Mouse (Mus musculus): ENCODE results near the gene Prkd2.
A peak's percentile ranks its signal among the peaks of the same experiment; 100 is the strongest.

The Prkd2 gene

GRCm38 (mm10) chr7:16859902-16860651, 17.4 kb downstream of the Prkd2 start:
- no peak for DNase-seq (ENCODE audit: low read depth, low spot score)

DNA sequence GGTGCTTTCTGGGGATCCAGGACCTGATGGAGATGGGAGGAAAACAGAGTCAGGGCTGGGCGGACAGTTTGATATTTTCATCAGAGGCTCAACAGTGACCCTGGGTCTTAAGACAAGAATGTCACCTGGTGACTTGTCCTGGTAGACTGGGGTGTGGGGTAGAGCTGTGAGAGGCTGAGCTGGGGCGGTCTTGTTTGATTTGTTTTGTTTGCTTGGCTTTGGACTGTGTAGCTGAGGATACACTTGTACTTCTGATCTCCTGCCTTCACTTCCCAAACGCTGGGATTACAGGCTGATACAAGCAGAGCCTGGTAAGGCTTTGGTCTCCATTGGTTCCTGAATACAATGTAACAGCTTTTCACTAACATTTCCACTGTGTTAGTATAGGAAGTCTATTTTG, 24.8 kb downstream of the Prkd2 start:
- DNase-seq (ENCODE audit: low read depth, low spot score): no peak

DNA sequence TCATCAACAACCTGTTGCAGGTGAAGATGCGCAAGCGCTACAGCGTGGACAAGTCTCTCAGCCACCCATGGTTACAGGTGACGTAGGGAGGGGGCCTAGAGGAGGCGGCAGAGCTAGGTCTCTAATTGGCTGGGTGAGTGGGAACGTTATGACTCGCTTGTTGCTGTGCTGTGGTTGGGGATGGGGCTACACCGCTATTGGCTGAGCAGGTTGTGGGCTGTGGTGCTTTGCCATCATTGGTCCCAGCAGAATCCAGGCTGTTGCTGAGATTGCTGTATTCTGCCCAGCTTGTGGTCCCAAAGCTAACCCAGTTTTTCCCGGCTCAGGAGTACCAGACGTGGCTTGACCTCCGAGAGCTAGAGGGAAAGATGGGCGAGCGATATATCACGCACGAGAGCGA, 26.8 kb downstream of the Prkd2 start:
- peak; percentile 67 for DNase-seq (ENCODE audit: low read depth, low spot score)

GRCm38 (mm10) chr7:16871600-16871999, 28.9 kb downstream of the Prkd2 start:
- DNase-seq (ENCODE audit: low read depth, low spot score): no peak

- no peak for DNase-seq (ENCODE audit: low read depth, low spot score)
Observed at GRCm38 (mm10) chr7:16872478-16872877, 29.8 kb downstream of the Prkd2 start.

GRCm38 (mm10) chr7:16873392-16873791, 30.7 kb downstream of the Prkd2 start:
- no peak for DNase-seq (ENCODE audit: low read depth, low spot score)

DNA sequence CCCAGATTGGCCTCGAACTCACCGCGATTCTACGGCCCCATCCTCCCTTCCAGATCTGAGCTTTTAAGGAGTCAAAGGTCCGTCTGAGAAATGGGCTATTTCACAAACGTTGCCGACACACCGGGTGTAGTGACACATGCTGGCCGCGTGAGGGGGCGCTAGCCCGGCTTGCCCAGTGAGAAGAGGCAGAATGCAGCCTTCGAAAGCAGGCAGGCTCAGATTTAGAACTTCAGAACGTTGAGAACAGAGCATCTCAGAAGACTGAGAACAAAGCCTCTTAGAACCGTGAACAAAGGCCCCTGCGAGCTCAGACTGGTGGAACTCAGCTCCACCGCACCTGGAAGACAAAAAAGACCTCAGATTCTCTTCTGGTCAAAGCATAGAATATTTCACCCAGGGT, 31.5 kb downstream of the Prkd2 start:
- no peak for DNase-seq (ENCODE audit: low read depth, low spot score)

DNA sequence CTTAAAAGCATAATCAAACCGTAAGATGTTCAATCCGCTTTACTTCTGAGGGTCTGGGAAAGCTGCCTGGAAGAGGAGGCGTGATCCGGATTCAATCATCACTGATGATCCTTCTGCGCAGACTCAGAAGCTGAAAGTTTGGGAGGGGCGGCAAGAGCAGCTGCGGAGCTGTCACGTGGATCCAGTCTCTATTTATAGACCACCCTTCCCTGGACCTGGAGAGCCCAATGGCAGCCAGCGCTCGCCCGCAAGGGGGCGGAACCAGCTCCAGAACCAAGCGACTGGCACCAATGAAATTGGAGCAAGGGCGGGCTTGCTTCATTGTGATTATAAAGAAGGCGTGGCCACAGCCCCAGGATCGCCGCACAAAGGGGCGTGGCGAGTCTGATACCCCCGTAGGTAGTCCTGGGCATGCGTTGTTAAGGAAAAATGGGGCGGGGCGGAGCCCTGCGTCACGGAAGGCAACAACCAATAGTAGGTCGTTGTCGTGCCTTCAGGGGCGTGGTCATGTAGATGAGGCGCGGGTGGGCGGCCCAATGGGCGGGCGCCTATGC, 32.1 kb downstream of the Prkd2 start:
- DNase-seq (ENCODE audit: low read depth, low spot score): peak; percentile 100

DNA sequence AGATGAGACGGTGACA, 32.4 kb downstream of the Prkd2 start, which contains the start of gene Dact3:
Gene Dact3 (plus strand): TSS at position 8 of the 16 bp plus-strand sequence.
- DNase-seq (ENCODE audit: low read depth, low spot score): no peak

- no peak for DNase-seq (ENCODE audit: low read depth, low spot score)
Observed at GRCm38 (mm10) chr7:16875326-16875725, 32.6 kb downstream of the Prkd2 start.

DNA sequence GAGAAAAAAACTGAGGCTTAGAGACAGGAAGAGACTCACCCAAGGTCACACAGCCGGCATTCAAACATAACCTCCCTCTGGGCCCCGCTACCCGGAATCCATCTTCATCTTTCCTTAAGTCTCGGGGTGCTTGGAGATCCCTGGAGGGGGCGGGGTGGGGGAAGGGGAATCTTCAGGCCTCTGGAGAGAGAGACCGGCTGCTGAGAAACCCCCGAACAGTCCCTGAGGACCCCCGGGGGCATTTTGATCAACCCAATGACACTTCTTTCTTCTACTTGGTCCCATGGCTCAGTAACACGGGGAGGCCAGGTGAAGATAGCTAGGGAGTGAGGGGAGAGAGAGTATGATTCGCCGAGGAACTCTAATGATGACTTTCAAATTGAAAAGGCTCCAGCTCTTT, 33.3 kb downstream of the Prkd2 start:
- no peak for DNase-seq (ENCODE audit: low read depth, low spot score)

DNA sequence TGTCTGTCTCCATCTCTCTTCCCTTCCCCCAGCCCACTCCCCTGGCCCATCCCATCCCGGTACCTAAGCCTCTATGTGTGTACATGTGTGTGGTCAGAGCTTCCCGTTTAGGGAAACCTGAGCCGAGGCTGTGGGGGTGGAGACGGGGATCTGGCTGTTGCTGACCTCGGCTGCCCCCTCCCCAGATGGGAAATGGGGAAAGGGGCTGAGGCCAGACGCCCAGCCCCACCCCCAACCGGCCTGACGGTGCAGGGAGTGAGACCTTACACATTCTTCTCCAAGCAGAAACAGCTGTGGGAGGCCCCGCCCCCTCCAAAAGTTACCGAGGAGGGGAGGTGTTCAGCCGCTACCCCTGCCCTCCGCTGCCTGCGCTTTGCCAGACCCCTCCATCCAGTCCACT, 33.9 kb downstream of the Prkd2 start:
- DNase-seq (ENCODE audit: low read depth, low spot score): no peak

GRCm38 (mm10) chr7:16877717-16878116, 35.0 kb downstream of the Prkd2 start:
- DNase-seq (ENCODE audit: low read depth, low spot score): no peak

- DNase-seq (ENCODE audit: low read depth, low spot score): peak; percentile 46
Observed at GRCm38 (mm10) chr7:16879796-16880547, 37.3 kb downstream of the Prkd2 start.

GRCm38 (mm10) chr7:16880615-16881014, 37.9 kb downstream of the Prkd2 start:
- no peak for DNase-seq (ENCODE audit: low read depth, low spot score)

DNA sequence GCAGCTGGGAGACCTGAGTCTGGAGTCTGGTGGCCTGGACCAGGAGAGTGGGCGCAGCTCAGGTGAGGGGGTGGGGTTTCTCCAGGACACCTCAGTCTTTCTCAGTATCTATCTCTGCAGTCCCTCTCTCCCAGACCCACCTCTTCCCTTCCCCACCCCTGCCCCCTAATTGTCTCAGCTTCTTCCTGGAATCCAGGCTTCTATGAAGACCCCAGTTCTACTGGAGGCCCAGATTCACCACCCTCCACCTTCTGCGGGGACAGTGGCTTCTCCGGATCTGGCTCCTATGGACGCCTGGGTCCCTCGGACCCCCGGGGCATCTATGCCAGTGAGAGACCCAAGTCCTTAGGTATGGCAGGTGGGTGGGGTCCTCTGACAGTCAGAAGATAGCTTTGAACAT, 40.5 kb downstream of the Prkd2 start:
- DNase-seq (ENCODE audit: low read depth, low spot score): no peak

GRCm38 (mm10) chr7:16884334-16884733, 41.6 kb downstream of the Prkd2 start:
- no peak for DNase-seq (ENCODE audit: low read depth, low spot score)

DNA sequence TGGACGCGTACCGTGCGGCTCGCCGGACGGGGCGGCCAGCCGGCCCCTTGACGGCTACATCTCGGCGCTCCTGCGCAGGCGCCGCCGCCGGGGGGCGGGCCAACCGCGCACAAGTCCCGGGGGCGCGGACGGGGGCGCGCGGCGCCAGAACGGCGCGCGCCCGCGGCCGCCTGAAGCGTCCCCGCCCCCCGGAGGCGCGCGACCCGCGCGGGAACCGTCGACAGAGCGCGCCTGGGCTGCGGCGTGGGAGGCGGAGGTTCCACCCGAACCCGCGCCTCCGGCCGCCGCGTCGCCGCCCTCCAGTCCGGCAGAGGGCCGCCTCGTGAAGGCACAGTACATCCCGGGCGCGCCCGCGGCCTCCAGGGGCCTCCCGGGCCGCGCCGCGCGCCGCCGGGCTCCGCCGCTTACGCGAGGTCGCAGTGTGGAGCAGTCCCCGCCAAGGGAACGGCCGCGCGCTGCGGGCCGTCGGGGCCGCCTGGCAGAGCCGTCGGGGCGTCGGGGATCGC, 42.6 kb downstream of the Prkd2 start:
- DNase-seq (ENCODE audit: low read depth, low spot score): no peak

DNA sequence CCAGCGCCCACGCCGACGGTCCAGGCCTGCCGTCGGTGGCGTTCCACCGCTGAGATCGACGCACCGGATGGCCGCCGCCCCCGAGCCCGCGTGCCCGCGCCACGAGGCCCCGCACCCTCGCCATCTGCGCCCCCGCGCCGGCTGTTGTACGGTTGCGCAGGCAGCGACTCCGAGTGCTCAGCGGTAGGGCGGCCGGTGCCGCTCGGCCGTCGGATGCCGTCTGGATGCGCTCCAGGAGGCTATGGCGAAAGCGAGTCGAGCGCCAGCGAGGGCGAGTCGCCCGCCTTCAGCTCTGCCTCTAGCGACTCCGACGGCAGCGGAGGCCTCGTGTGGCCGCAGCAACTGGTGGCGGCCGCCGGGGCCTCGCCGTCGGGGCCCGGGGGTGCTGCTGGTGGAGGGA, 43.2 kb downstream of the Prkd2 start:
- DNase-seq (ENCODE audit: low read depth, low spot score): no peak

GRCm38 (mm10) chr7:16890536-16890935, 47.8 kb downstream of the Prkd2 start:
- no peak for DNase-seq (ENCODE audit: low read depth, low spot score)

DNA sequence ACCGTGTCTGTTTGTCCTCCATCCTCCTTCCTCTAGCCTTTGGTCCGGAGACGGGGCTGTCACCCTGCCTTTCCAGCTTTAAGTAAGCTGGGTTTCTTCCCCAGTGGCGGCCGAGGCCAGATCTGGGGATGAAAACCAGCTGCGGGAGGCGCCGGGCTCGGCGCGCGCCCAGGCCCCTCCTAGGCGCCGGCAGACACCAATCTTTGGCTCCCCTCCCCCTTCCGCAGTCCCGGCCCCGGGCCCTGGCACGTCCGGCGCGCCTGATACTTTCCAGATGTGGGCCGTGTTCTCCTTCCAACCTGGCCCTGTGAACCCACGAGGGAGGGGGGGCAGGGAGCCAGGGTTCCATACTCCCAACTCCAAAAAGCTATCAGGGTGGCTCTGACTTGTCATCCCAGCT, 48.2 kb downstream of the Prkd2 start:
- DNase-seq (ENCODE audit: low read depth, low spot score): no peak

DNA sequence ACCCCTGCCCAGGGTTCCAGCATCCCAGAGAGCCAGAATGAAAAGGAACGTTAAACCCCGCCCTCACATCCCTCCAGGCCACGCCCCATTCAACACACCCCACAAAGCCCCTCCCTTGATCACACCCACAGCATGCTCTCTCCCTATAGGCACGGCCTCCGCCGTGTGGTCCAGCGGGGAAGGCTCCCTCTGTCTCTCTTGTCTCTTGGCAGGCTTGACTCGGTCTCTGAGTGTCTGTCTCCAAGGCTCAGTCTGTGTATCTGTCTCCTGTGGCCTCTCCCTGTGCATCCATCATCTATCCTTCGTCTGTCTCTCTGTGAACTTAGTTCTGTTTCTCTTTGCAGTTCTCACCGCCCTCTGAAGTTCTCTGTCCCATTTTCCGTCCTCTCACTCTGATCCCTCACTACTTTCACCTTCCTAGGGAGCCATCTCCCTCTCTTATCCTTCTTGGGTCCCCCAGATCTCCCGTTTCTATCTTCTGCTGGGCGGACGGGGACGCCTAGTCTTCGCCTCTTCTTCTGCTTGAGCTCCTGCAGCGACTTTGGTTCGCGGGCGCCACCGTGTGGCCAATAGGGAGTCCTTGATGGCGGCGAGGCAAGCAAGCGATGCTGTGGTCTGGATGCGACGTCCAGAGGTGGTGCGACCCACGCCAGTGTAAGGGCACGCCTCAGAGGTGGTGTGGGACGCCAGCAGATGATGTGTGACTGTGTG, 49.1 kb downstream of the Prkd2 start, which contains the start of gene Gng8:
Gene Gng8 (plus strand): TSS at position 146 of the 711 bp plus-strand sequence.
- DNase-seq (ENCODE audit: low read depth, low spot score): peak; percentile 79

- no peak for DNase-seq (ENCODE audit: low read depth, low spot score)
Observed at GRCm38 (mm10) chr7:16892352-16892730, 49.6 kb downstream of the Prkd2 start.
